Mouse (Mus musculus): ENCODE data around the gene Styxl1.

The Styxl1 gene

GRCm38 (mm10) chr5:135777796-135778470 is at the start of gene Styxl1:
Gene Styxl1, minus strand, starts transcription at chr5:135778385.
- DNase-seq (ENCODE audit: low spot score) = peak; percentile 16

GRCm38 (mm10) chr5:135826225-135826624 is 48.0 kb upstream of the Styxl1 start:
- no peak for DNase-seq (ENCODE audit: low spot score)

- DNase-seq (ENCODE audit: low spot score) = no peak
These were observed 46.3 kb upstream of the Styxl1 start for GRCm38 (mm10) chr5:135824517-135824916.

- DNase-seq (ENCODE audit: low spot score) = no peak
These were observed 44.2 kb upstream of the Styxl1 start for GRCm38 (mm10) chr5:135822316-135822944.

- no peak for DNase-seq (ENCODE audit: low spot score)
These were observed 40.3 kb upstream of the Styxl1 start for GRCm38 (mm10) chr5:135818491-135818890.

GRCm38 (mm10) chr5:135812991-135813390 is 34.8 kb upstream of the Styxl1 start:
- DNase-seq (ENCODE audit: low spot score) = no peak

- no peak for DNase-seq (ENCODE audit: low spot score)
These were observed 29.1 kb upstream of the Styxl1 start for GRCm38 (mm10) chr5:135807263-135807637.

GRCm38 (mm10) chr5:135806555-135807262 is 28.5 kb upstream of the Styxl1 start, which contains the start of gene Srrm3:
Gene Srrm3, plus strand, starts transcription at chr5:135806890.
- peak; percentile 88 for DNase-seq (ENCODE audit: low spot score)

- DNase-seq (ENCODE audit: low spot score) = no peak
These were observed 26.6 kb upstream of the Styxl1 start for GRCm38 (mm10) chr5:135804735-135805134.

- no peak for DNase-seq (ENCODE audit: low spot score)
These were observed 25.5 kb upstream of the Styxl1 start for GRCm38 (mm10) chr5:135803676-135804075.

GRCm38 (mm10) chr5:135803135-135803534 is 24.9 kb upstream of the Styxl1 start:
- no peak for DNase-seq (ENCODE audit: low spot score)

- DNase-seq (ENCODE audit: low spot score) = no peak
These were observed 24.5 kb upstream of the Styxl1 start for GRCm38 (mm10) chr5:135802641-135803040.

- DNase-seq (ENCODE audit: low spot score) = no peak
These were observed 22.7 kb upstream of the Styxl1 start for GRCm38 (mm10) chr5:135800927-135801326.

- no peak for DNase-seq (ENCODE audit: low spot score)
These were observed 21.6 kb upstream of the Styxl1 start for GRCm38 (mm10) chr5:135799746-135800145.

GRCm38 (mm10) chr5:135794859-135795181 is 16.6 kb upstream of the Styxl1 start:
- no peak for DNase-seq (ENCODE audit: low spot score)

- DNase-seq (ENCODE audit: low spot score) = peak; percentile 83
These were observed 16.0 kb upstream of the Styxl1 start for GRCm38 (mm10) chr5:135793996-135794858.

- no peak for DNase-seq (ENCODE audit: low spot score)
These were observed 4.7 kb upstream of the Styxl1 start for GRCm38 (mm10) chr5:135782901-135783300.

GRCm38 (mm10) chr5:135780331-135780730 is 2.1 kb upstream of the Styxl1 start:
- no peak for DNase-seq (ENCODE audit: low spot score)

GRCm38 (mm10) chr5:135778471-135779445 is 573 bp upstream of the Styxl1 start, which contains the start of gene Mdh2:
Gene Mdh2, plus strand, starts transcription at chr5:135778480.
- peak; percentile 100 for DNase-seq (ENCODE audit: low spot score)

GRCm38 (mm10) chr5:135776546-135776945 is 1.6 kb downstream of the Styxl1 start:
- no peak for DNase-seq (ENCODE audit: low spot score)

- peak; percentile 45 for DNase-seq (ENCODE audit: low spot score)
These were observed 5.7 kb downstream of the Styxl1 start for GRCm38 (mm10) chr5:135772519-135772918.

All from lung, postnatal 25 days (tissue).